Mouse (Mus musculus) heart, adult 2 months (tissue): ENCODE results near the gene Fgd2. TPM values are rescaled to one million over a fixed set of nuclear protein-coding genes. Genes with fewer than 3 reads are reported as not detected.

Experiments used
- DNase-seq, 2 experiments: peaks; one replicate each; pipeline ENCODE4 v3.0.0; 2021
- H3K27ac ChIP-seq: fragments of 200-600 bp; 2 replicates; pipeline ENCODE4 v1.8.1; 2022
- H3K27me3 ChIP-seq: fragments of 200-500 bp; 2 replicates; pipeline ENCODE4 v1.6.1; 2012; ENCODE audit warnings: mild to moderate bottlenecking, low read length, inconsistent platforms, mixed read lengths; ENCODE audit not compliant: control insufficient read depth, insufficient read depth
- H3K36me3 ChIP-seq: fragments of 200-500 bp; 2 replicates; pipeline ENCODE4 v1.6.1; 2012; ENCODE audit warnings: low read length, inconsistent platforms; ENCODE audit not compliant: control insufficient read depth, insufficient read depth
- H3K4me1 ChIP-seq: fragments of 200-500 bp; 2 replicates; pipeline ENCODE4 v1.6.1; 2011; ENCODE audit warnings: low read length; ENCODE audit not compliant: control insufficient read depth, insufficient read depth
- H3K4me3 ChIP-seq: fragments of 200-600 bp; 2 replicates; pipeline ENCODE4 v1.8.1; 2022
- H3K79me2 ChIP-seq: fragments of 200-500 bp; replicated peaks from 2 replicates; pipeline ENCODE4 v1.6.1; 2012; ENCODE audit warnings: mild to moderate bottlenecking, inconsistent platforms, low read length, moderate library complexity, mixed read lengths; ENCODE audit not compliant: control insufficient read depth, insufficient read depth
- H3K9ac ChIP-seq: fragments of 200-500 bp; 2 replicates; pipeline ENCODE4 v1.6.1; 2012; ENCODE audit warnings: low read depth, mild to moderate bottlenecking, control low read depth, inconsistent platforms, low read length, mixed read lengths
- CTCF ChIP-seq: fragments of 200-600 bp; IDR thresholded peaks from 2 replicates; pipeline ENCODE4 v1.8.1; 2022; ENCODE audit warnings: antibody characterized with exemption, mild to moderate bottlenecking, moderate library complexity
- EP300 ChIP-seq: fragments of 200-500 bp; IDR thresholded peaks from 2 replicates; pipeline ENCODE4 v1.6.1; 2011; ENCODE audit warnings: low read depth, low read length, control low read depth; ENCODE audit not compliant: insufficient read depth
- POLR2A ChIP-seq: fragments of 200-500 bp; IDR thresholded peaks from 2 replicates; pipeline ENCODE4 v1.6.1; 2011; ENCODE audit warnings: mild to moderate bottlenecking, low read depth, low read length, control low read depth; ENCODE audit not compliant: insufficient read depth
- WGBS: fragments of 180-500 bp; shearing (Covaris S2); methylation state at CpG from one replicate; pipeline ENCODE4 v1.1.7; 2018; 5-methylcytosine and 5-hydroxymethylcytosine counted together
- intact Hi-C: fragments of 180-260 bp; cut with DNase I; formaldehyde crosslinking; loops from one replicate; pipeline ENCODE4 v1.15.1; 2025
- polyA plus RNA-seq: library from polyadenylated mRNA; depleted of rRNA; stranded (reverse); fragments of >200 nt; gene quantifications from 2 replicates; pipeline ENCODE4 v1.2.3, GENCODE M21; 2012
- total RNA-seq, 2 experiments: library from RNA; stranded (reverse); gene quantifications; 2 replicates each; pipeline ENCODE4 v1.2.3; 2021

Gene Fgd2
- total and polyA plus RNA-seq, 3 experiments = 1.9 to 9.2 (median 2.4) TPM

- 56% methylated on average over 3 of the region's 3 CpGs for WGBS
- no peaks in the 10 kb centered on the region for H3K27me3 ChIP-seq
Measured at GRCm38 (mm10) chr17:29323625-29324024, 37.1 kb upstream of the Fgd2 start.

GRCm38 (mm10) chr17:29325831-29326230, 34.9 kb upstream of the Fgd2 start:
- 94% methylated on average over 13 of the region's 13 CpGs for WGBS
- no peak overlapping the region for H3K4me3 ChIP-seq
- H3K27ac ChIP-seq = no peak overlapping the region
- H3K36me3 ChIP-seq = no peaks in the 10 kb centered on the region
- H3K79me2 ChIP-seq = no peaks in the 10 kb centered on the region
- H3K27me3 ChIP-seq = no peaks in the 10 kb centered on the region
- H3K4me1 ChIP-seq = no peaks in the 10 kb centered on the region
- intact Hi-C loops = no loop called here
- TF ChIP-seq CTCF = no peak
- TF ChIP-seq EP300 = no peak
- TF ChIP-seq POLR2A = no peak
- DNase-seq = no peak
- no peak overlapping the region for H3K9ac ChIP-seq

More at GRCm38 (mm10) chr17:29323625-29324024, 37.1 kb upstream of the Fgd2 start:
- H3K4me3 ChIP-seq = no peak overlapping the region
- no peaks in the 10 kb centered on the region for H3K79me2 ChIP-seq
- DNase-seq = no peak
- intact Hi-C loops = no loop called here
- TF ChIP-seq EP300 (no peak), POLR2A (no peak), CTCF (no peak)
- H3K27ac ChIP-seq = peak overlapping the region; percentile 28; the same call in 1 of the 2 replicates
- H3K4me1 ChIP-seq = peaks cover 5% of the 10 kb centered on the region; the same call in 1 of the 2 replicates
- no peak overlapping the region for H3K9ac ChIP-seq
- H3K36me3 ChIP-seq = no peaks in the 10 kb centered on the region

- Histone ChIP-seq H3K36me3 (no peaks in the 10 kb centered on the region), H3K27me3 (no peaks in the 10 kb centered on the region), H3K9ac (no peak overlapping the region), H3K79me2 (no peaks in the 10 kb centered on the region), H3K4me1 (peaks cover 5% of the 10 kb centered on the region), H3K27ac (peak overlapping the region; percentile 39), H3K4me3 (no peak overlapping the region; the same call in 1 of the 2 replicates)
- peak; percentile 57 to 58 for DNase-seq
- TF ChIP-seq POLR2A (no peak), EP300 (no peak), CTCF (no peak)
- 45% methylated on average over 52 of the region's 52 CpGs for WGBS
- intact Hi-C loops = no loop called here
Measured at GRCm38 (mm10) chr17:29326531-29327529, 33.9 kb upstream of the Fgd2 start.

- Histone ChIP-seq H3K79me2 (no peaks in the 10 kb centered on the region), H3K27me3 (no peaks in the 10 kb centered on the region), H3K9ac (no peak overlapping the region), H3K4me3 (no peak overlapping the region), H3K36me3 (no peaks in the 10 kb centered on the region), H3K4me1 (peaks cover 5% of the 10 kb centered on the region), H3K27ac (no peak overlapping the region)
- DNase-seq = no peak
- intact Hi-C loops = no loop called here
- TF ChIP-seq CTCF = no peak
- TF ChIP-seq POLR2A = no peak
- TF ChIP-seq EP300 = no peak
- 85% methylated on average over 9 of the region's 9 CpGs for WGBS
Measured at GRCm38 (mm10) chr17:29327691-29328090, 33.0 kb upstream of the Fgd2 start.

GRCm38 (mm10) chr17:29330221-29330620, 30.5 kb upstream of the Fgd2 start:
- no peaks in the 10 kb centered on the region for H3K79me2 ChIP-seq
- no peaks in the 10 kb centered on the region for H3K27me3 ChIP-seq
- 89% methylated on average over 3 of the region's 3 CpGs for WGBS
- intact Hi-C loops = loop anchor here (2.0 kb wide), 1 partner anchor 13 kb away; the partner anchor contains the start of gene Pi16
- no peaks in the 10 kb centered on the region for H3K36me3 ChIP-seq
- TF ChIP-seq POLR2A (no peak), CTCF (no peak), EP300 (no peak)
- H3K4me1 ChIP-seq = peaks cover 5% of the 10 kb centered on the region
- H3K27ac ChIP-seq = peak overlapping the region; percentile 30; the same call in 1 of the 2 replicates
- DNase-seq = peak in 1 of 2 experiments; percentile 18
- no peak overlapping the region for H3K9ac ChIP-seq
- no peak overlapping the region for H3K4me3 ChIP-seq
